Mouse (Mus musculus) ZHBTc4 (cell line): ENCODE measurements around the gene Pip5k1b.
A peak's percentile ranks its signal among the peaks of the same experiment; 100 is the strongest.

Experiments used
- DNase-seq: peaks from one replicate; pipeline ENCODE4 v3.0.0-alpha.2; 2011; ENCODE audit warnings: low read depth, low spot score

The Pip5k1b gene

DNA sequence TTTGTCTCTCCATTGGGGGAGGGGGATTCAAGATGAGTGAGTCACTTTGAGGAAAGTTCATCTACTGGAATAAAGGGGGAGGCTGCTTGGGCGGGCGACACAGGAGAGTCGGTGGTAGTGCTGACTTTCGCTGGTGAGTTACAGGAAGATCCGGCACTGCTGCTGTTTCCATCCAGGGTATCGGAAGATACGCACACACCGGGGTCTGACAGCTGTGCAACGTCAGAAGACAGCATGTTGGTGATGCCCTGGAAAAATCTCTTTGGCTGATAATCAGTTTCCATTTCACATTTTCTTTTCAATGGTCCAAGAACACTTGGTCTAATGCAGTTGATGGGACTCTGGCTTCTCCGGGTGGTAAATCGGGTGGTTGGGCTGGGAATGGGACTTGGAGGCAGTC, 79.2 kb downstream of the Pip5k1b start:
- DNase-seq = peak; percentile 31

DNA sequence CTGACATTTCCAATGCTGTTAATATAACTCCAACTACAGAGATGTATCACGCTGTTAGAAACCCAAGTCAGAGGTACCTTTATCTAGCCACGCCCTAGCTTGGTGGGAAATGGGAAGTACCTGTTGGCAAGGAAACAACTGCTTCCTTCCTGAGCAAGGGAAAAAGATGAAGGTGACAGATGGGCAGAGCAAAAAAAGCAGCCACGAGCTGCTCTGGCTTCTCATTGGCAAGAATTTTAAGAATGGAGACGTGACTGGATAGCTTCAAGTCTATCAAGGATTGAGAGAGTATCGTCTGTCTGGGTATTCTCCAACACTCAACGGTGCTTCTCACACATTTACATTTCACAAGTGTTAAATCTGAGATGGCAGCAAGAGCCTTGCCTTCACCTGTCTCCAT, 80.4 kb downstream of the Pip5k1b start:
- DNase-seq = no peak

DNA sequence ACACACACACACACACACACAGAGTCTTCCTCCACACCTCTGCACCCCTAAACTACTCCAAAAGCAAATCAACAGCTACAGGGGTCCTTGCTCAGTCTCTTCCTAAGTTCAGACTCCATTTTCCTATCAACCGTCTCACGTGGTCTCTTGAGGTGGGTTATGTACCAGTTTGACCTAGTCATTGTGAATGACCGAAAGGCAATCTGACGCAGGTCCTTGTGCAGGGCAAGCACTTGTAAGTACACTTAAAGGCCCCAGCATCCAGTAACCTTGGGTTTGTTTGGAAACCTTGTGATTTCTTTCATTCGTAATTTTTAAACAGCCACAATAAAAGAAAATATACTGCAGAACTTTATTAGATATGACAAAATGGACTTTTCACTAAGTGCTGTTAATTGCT, 83.2 kb downstream of the Pip5k1b start:
- no peak for DNase-seq

DNA sequence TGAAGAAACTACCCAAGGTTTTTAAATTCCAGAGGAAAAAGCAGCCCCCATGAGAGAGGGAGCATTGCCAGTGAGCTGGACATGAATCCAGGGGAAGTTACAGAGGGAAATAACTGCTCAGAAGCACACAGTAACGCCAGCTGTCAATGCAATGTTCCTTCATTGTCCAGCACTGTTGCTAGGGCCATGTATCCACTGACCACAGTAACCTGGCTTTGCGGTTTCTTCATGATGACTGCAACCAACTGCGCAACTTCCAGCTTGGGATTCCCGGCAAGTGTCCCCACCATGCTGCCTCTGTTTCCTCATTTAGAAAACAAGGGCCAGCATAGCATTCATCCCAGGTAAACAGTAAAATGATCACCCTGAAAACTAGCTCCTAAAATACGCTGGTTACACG, 84.1 kb downstream of the Pip5k1b start:
- no peak for DNase-seq

DNA sequence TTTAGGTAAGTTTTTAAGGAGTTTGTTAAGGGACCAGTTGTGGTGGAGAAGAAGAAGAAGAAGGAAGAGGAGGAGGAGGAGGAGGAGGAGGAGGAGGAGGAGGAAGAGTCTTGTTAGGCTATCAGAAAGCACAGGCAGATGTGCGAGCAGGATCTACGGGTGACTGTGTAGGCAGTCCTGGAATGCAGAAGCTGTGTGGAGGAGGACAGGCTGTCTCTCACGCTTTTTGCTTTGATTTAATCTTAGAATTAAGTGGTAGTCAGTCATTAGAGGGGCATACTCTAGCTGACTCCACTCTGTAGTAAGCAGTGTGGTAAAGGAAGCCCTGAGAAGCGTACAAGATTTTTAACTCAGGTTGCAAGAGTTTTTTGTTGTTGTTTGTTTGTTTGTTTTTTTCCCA, 86.5 kb downstream of the Pip5k1b start:
- DNase-seq = no peak

DNA sequence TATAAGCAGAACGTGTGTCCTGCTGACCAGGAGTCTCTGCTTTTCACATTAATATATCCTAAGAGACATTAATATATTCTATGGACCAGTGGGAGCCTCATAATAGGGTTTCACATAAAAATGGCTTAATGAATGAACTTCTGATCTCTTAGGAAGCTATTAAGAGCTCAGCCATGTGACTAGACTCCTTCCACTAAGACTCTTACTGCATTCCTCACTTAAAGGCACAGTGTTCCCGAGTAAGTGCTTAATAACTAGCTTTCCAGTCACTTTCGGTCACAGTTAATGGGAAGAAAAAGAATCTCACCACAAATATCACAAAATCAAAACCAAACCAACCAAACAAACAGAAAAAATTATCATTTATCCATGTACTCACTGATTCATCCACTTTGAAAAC, 87.1 kb downstream of the Pip5k1b start:
- DNase-seq = no peak

DNA sequence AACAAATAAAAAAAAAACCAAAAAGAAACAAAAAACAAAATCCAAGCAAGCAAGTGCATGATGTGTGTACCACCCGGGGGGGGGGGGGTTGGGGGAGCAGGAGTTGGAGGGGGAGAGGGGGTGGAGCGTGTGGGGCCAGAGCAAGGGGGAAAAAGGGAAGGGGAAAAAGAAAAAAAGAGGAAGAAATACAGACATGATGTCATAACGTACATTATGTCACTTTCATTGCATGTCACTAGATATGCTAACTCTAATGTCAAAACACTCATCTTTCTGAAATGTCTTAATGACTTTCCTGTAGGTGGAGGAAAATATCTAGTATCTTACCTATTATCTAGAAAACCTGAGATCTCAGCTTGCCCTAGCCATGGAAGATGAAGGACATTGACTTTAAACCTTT, 92.7 kb downstream of the Pip5k1b start:
- DNase-seq = no peak

DNA sequence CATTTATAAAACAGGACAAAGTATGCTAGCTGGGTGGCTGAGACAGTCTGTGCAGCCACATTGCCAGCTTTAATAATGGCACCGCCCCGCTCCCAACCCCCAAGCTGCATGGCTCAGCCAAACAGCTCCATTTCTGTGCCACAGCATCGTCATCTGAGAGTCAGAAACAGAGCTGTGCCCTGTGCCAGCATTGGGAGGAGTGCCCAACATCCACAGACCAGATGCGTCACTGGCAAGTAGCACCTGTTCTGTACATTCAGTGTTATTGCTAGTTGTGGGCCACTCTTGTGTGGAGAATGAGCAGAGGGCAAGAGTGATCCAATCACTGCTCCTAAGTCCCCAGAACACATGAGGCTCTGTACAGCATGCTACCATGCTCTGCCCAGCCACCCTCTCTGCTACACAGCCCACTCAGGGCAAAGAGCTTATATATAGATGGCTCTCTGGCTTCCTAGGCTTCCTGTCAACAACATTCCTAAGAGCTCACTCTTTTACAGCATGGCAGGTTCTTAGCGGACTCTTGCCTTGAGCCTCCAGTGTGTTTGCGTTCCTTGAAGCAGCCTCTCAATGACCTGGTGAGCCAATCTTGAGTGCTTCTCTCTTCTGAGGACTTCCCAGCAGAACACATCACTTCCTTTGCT, 99.0 kb downstream of the Pip5k1b start:
- no peak for DNase-seq

DNA sequence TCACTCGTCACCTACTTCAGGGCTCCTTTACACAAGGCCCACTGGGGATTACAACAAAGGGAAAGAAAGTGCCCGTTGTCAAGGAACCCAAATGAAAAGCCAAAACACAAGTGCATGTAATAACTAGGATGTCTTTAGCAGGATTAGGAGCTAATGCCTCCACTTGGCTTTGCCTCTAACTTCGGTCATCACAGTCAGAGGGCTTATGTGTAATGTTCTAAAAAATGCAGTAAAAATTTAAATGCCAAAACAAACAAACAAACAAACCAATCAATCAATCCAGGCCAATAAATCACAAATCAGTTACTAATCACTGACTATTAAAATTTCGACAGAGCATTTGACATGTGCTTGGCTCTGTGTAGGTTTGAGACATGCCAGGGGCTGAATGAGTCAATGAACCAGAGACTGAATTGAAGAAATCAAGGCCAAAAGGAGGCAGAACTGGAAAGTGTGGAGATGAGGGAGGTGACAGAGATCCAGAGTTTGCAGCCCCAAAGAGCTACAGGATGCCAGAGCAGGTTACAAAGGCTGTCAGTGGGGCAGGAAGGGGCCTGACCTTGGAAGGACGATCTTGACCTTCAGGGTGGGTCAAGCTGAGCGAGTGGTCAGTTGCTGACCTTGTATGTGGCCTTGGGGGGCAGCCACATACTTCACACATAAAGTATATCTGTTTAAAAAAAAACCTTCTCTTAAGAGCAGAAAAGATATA, 100.3 kb downstream of the Pip5k1b start:
- DNase-seq = no peak

DNA sequence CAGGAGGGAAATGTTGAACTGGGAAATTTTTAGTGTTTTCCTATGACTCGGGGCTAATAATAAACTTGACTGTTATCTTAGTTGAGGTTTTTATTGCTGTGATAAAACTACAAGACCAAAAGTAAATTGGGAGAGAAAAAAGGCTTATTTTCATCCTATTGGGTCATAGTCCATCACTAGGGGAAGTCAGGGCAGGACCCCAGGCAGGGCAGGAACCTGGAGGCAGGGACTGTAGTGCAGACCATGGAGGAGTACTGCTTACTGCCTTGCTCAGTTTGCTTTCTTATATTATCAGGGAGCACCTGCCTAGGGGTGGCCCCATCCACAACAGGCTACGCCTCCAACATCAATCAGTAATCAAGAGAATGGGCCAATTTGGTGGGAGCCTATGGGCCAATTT, 101.2 kb downstream of the Pip5k1b start:
- no peak for DNase-seq

DNA sequence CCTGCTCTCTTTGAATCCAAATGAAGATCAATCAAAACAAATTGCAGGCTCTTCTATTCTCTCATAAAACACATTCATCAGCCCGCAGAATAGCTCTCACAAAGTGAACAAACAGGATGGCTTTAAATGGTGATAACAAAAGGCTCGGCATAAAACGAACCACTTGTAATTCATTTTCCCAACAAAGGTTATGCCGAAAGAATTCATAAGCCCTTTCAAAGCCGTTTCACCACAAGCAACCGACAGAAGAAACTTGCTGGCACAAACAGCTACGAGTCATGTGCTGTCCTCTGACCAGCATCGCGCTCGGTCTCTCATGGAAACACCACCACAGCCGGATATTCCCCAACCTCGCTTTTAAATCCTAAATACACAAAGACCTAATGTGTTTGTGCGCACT, 102.3 kb downstream of the Pip5k1b start:
- DNase-seq = no peak

DNA sequence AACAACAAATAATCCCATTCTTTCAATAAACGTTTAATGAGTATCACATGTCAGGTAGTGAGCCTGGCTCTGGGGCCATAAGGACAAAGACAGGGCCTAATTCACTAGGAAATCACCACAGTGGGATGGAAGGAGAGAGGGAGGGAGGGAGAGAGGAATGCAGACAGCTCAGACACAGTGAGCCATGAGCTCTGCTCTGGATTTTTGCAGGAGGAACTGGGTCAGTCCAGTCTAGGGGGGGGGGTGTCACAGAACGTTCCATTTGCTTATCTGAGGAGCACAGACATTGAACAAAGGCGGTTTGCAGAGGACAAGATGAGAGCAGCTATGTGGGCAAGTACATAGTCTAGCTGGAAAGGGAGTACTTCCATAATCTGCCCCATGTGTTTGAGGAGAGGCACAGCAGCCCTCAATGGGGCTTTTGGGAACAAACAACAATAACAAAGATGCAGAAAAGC, 103.2 kb downstream of the Pip5k1b start:
- peak; percentile 80 for DNase-seq

DNA sequence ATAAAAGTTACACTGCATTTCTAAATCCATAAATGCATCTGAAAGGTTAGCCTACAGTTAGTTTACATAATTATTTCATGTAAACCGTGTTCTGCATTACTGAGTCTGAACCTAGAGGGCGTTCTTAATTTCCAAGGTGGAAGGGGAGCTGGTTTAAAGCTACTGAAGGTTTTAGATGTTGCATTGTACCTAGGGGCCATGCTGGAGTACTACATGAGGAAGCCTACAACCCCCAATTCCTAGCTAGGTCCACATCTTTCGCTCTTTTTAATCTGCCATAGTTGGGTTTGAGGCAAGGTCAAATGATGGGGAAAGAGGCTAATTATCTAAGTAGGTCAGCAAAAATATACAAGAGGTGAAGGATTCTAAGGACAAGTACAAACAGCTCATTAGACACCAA, 104.0 kb downstream of the Pip5k1b start:
- DNase-seq = peak; percentile 25

DNA sequence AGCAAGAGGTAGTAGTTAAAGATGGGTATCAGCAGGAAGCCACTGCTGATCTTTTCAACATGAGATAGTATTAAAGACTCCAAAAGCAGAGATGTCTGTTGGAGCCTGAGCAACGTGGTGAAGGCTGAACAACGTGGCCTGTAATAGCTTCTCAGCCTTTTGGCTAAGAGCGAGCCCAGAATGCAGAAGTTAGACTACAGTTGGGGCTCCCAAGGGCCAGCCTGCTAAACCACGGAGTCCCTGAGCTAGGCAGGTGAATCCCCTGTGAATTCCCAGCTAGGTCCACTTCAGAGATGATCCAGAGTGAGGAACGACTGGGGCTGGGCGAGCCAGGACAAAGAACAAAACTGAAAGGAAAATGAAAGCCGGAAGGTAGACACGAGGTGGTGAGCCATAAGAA, 104.9 kb downstream of the Pip5k1b start:
- DNase-seq = no peak

DNA sequence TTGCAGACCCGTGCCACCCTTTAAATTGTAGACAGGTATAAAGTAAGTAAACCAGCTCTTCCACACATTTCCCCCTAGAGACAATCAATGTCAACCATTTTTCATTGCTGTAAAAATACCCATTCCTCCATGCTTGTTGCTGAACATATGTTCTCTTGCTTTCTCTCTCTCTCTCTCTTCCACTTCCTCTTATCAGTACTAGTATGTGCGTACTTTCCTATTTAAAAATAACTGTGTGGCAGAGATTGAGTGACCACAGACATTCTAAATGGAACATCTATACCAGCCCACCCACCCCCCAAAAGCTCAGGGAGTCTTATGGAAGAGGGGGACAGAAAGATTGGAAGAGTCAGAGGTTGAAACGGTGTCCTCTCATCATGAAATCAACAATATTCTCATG, 111.3 kb downstream of the Pip5k1b start:
- DNase-seq = no peak

DNA sequence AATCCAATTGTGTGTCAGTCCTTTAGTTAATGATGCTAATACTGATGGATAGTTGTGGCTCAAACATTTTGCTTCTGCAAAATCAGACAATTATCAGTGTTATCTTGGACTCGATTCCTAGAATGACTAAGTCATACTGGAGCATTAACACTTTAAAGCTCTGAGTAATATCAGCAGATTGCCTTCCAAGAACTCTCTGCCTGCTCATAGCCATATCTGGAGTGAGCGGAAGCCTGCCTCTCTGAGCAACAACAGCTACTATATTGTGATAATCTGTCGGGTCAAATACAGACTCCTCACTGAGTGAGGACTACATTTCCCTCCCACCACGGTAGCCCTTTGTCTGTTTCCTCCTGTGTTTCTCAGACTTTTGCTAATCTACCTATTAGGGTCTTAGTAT, 116.0 kb downstream of the Pip5k1b start:
- DNase-seq = no peak

DNA sequence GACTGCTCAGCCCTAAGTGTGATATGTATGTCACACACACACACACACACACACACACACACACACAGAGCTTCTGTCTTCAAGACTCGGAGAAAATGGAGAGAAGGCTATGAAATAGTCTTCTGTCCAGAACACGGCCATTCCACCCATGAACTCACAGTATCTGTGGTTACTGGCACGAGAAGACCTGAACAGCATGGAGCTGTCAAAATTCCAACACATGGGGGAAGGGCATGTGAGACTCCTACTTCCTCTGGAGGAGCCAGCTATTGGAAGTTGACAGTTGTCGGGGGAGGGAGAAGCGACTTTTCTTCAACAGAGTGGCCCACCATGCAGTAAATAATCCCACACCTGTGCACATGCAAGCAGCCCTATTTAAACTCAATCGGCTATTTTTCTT, 121.4 kb downstream of the Pip5k1b start:
- DNase-seq = no peak

DNA sequence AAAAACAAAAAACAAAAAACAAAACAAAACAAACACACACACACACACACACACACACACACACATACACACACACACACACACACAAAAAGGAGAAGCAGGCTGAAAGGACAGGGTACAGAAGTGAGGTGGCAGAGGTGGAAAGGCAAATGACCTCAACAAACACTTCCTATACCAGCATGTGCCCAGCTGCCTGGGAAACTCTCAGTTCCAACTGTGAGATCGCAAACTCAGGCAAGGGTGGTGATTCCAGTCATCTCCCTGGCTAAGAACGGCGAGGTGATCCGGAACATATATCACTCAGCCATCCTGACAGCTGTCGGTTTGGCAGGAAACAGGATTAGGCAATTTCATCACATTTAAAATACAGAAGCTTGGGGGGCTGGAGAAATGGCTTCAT, 123.2 kb downstream of the Pip5k1b start:
- DNase-seq = no peak

DNA sequence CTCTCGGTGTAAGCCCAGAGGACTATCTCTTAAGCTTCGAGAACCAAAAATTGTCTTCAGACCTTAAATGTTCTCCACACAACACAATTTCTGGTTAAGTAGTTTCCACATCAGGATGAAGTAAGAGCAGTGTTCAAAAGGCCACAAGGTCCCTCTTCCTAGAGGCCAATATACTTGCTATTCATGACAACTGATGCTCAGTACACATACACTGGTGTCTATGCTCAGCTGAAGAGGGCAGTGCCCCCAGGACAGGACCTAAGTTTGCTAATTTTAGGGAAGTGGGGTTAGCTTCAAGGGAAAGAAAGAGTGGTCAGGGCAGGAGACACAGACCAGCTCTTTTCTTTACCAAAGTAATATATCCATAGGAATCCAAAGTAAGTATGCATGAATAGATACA, 124.3 kb downstream of the Pip5k1b start:
- DNase-seq = no peak

DNA sequence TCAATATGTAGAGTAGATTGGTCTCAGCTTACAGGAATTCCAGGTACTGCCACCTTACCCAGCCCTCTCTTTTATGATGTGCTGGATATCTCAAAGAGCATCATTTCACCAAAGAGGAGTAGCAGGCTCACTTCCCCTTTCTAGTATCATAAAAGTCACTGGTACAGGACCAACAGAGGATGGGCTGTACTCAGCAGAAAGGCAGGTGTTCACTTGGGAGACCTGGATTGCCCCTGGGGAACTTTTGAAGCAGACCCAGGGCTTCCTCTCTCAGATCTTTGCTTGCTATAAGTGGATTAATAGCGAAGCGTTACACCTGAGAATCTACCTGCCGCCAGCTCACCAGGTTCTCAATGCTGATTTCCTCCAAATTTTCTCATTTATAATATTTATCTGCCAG, 127.7 kb downstream of the Pip5k1b start:
- DNase-seq = no peak

DNA sequence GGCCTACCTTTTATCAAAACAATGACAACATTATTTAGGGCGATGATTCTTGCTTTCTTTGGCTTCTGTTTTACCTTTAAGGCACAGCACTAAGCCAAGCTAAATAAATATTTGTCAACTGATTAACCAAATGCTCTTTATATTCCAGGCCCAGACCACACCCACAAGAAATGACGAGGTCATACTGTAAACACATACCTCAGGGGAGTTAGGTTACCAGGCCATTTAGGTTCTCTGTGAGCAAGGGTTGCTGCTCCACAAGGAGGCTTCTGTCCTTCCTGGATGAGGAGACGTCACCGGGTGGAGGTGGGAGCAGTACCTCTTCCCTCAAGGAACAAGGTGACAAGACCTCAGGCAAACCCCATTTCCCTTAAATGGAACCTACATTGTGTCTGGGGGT, 128.4 kb downstream of the Pip5k1b start:
- no peak for DNase-seq

DNA sequence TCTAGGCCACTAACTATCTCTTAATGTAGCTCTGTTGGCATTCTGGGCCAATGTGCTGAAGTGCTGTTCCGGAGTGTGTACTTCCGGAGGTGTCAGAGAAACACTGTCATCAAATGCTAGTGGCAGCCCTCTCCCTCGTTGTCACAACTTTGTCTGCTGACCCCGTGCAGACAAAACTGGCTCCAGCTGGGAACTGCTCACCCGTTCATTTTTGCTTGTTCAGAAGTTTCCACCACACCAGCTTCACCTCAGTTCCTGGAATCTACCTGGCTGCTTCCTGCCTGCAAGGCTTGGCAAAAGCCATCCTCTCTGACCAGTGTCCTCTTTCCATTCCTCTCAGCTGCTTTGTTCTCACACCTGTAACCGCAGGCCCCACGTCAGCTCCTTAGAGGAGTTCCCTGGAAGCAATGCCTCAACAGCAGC, 128.9 kb downstream of the Pip5k1b start:
- DNase-seq = no peak

DNA sequence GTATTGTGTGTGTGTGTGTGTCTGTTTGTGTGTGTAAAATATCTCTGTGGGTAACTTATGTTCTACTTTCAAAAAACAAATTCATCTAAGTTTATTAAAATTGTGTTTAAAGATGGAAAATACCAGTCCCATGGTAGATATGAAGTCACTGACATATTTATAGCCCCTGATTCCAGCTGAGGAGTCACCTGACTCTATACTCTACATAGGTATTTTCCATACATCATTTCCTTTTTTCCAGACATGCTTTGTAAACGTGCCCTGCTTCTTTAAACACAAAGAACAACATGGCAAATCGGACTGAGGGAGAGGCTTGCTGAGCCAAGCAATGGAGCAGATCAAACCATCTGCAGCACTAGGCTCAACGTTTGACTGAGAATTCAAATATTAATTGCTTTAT, 137.6 kb downstream of the Pip5k1b start:
- no peak for DNase-seq

DNA sequence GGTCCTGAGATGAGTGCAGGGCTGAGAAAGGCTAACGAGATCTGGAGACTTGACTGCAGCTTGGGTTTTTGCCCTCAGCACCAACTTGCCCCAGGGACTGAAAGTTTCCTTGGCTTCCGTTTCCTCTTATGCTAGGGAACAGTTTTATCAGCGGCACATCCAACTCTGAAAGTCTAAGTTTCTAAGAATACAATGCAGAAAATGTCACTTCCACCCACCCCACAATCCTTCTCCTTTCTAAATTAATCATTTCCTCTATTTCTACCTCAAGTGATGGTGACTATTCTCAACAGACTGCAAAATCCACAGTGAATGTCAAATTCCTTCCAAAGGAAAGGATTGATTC, 138.0 kb downstream of the Pip5k1b start:
- no peak for DNase-seq
